Comparison of ENCODE assay signal across 17 mouse cellular contexts in the genomic region with DNA sequence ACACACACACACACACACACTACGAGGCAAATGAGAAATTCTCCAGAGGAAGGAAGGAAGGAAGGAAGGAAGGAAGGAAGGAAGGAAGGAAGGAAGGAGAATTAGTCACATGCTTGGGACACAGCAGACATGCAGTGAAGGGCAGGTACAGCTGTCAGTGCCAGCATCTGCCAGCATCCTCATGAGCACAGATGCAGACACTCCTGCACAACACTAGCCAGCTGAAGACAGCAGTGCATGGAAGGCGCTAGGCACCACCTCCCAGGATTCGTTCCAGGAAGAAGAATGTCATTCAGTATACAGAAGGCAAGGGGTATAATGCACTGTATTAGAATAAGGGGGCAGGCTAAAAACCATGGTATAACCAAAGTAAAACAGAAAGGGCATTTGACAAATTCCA. TPM values are rescaled to one million over a fixed set of nuclear protein-coding genes. Genes with fewer than 3 reads are reported as not detected.
A peak's percentile ranks its signal among the peaks of the same experiment; 100 is the strongest.
DNase-seq lines count a peak whose midpoint lies in the region; ATAC-seq and TF ChIP-seq lines count a peak whose summit lies in the region.
"Had no signal": no experiment of that assay in that cellular context is flagged by ENCODE, and none has a peak within 500 bp of the region (broad histone marks: within the 10 kb centered on the region; RNA-seq: fewer than 3 reads in every experiment).

No protein-coding gene starts in this region.

- no peak for TF ChIP-seq POLR2A in myocyte (IDR thresholded peaks at IDR 0.05; ENCODE audit: insufficient read length, low read depth)

- H3K4me2 ChIP-seq in embryonic facial prominence, embryonic 11.5 days (ENCODE audit: low read depth, low read length), result no peak overlapping the region
- H3K4me2 ChIP-seq in forebrain, embryonic 16.5 days (ENCODE audit: low read length), result no peak overlapping the region
- H3K4me2 ChIP-seq in myocyte (ENCODE audit: low read depth), result peak overlapping the region; percentile 39
- H3K4me2 ChIP-seq: heart, embryonic 11.5 days; limb, embryonic 12.5 days had no signal

- no peaks in the 10 kb centered on the region for H3K4me1 ChIP-seq in embryonic facial prominence, embryonic 11.5 days (ENCODE audit: control insufficient read depth, insufficient read depth, low read length)
- H3K4me1 ChIP-seq in embryonic facial prominence, embryonic 10.5 days, result peaks cover 40% of the 10 kb centered on the region
- peaks cover 36% of the 10 kb centered on the region for H3K4me1 ChIP-seq in megakaryocyte, embryonic 14.5 days
- H3K4me1 ChIP-seq in forebrain, embryonic 16.5 days (replicated peaks; ENCODE audit: control insufficient read depth, insufficient read depth, low read length), result peaks cover 8% of the 10 kb centered on the region
- H3K4me1 ChIP-seq: limb, embryonic 12.5 days had no signal

- no peak overlapping the region for H3ac ChIP-seq in myocyte (ENCODE audit: control insufficient read depth, insufficient read length)

- DNase-seq in embryonic facial prominence, embryonic 11.5 days (ENCODE audit: low spot score), result no peak
- DNase-seq in embryonic facial prominence, embryonic 10.5 days (ENCODE audit: low spot score), result no peak
- DNase-seq in lung, postnatal 25 days (ENCODE audit: low spot score), result no peak
- DNase-seq in spleen, postnatal 14 days (ENCODE audit: low spot score in 2 of 2), result no peak
- DNase-seq: adrenal gland, adult 8-10 months; cerebellum, adult 2 months; heart, postnatal 36 days; kidney, postnatal 36 days; lung, postnatal 36 days; right cerebral cortex, postnatal 25 days had no signal

- H3K9ac ChIP-seq in embryonic facial prominence, embryonic 11.5 days (replicated peaks; ENCODE audit: low read length), result 0 out of 2 replicates have a peak overlapping the region, but pooled peaks have one; percentile 13
- H3K9ac ChIP-seq in forebrain, embryonic 16.5 days (replicated peaks; ENCODE audit: low read depth, low read length), result no peak overlapping the region
- H3K9ac ChIP-seq: limb, embryonic 12.5 days had no signal

- H3K27ac ChIP-seq in embryonic facial prominence, embryonic 11.5 days (replicated peaks; ENCODE audit: low read depth, low read length), result no peak overlapping the region
- H3K27ac ChIP-seq in embryonic facial prominence, embryonic 10.5 days (replicated peaks), result no peak overlapping the region
- H3K27ac ChIP-seq in forebrain, embryonic 16.5 days (ENCODE audit: low read length), result no peak overlapping the region
- H3K27ac ChIP-seq: limb, embryonic 12.5 days had no signal

- no peak for ATAC-seq in embryonic facial prominence, embryonic 11.5 days (replicated peaks; ENCODE audit: insufficient number of reproducible peaks, low FRiP score, low TSS enrichment, low read depth)
- ATAC-seq in megakaryocyte, adult 5-6 weeks (ENCODE audit: poor library complexity, severe bottlenecking), result no peak
- peak; percentile 50; the same call in 1 of the 2 replicates for ATAC-seq in forebrain, embryonic 16.5 days
- ATAC-seq: intestine, postnatal 0 days had no signal

- peaks cover 99% of the 10 kb centered on the region for H3K79me2 ChIP-seq in myocyte (ENCODE audit: control insufficient read depth, insufficient read depth)

- no peaks in the 10 kb centered on the region for H3K36me3 ChIP-seq in embryonic facial prominence, embryonic 11.5 days (replicated peaks; ENCODE audit: control insufficient read depth, insufficient read depth, low read depth, low read length)
- no peaks in the 10 kb centered on the region for H3K36me3 ChIP-seq in embryonic facial prominence, embryonic 10.5 days (replicated peaks)
- H3K36me3 ChIP-seq in megakaryocyte, embryonic 14.5 days (replicated peaks; ENCODE audit: low read length), result no peaks in the 10 kb centered on the region
- no peaks in the 10 kb centered on the region for H3K36me3 ChIP-seq in forebrain, embryonic 16.5 days (ENCODE audit: control insufficient read depth, insufficient read depth)
- no peaks in the 10 kb centered on the region for H3K36me3 ChIP-seq in myocyte (ENCODE audit: control insufficient read depth, insufficient read depth)
- H3K36me3 ChIP-seq: limb, embryonic 12.5 days had no signal

- H3K9me3 ChIP-seq in embryonic facial prominence, embryonic 11.5 days (replicated peaks; ENCODE audit: control insufficient read depth, low read length), result no peaks in the 10 kb centered on the region
- H3K9me3 ChIP-seq in embryonic facial prominence, embryonic 10.5 days, result no peaks in the 10 kb centered on the region
- no peaks in the 10 kb centered on the region for H3K9me3 ChIP-seq in megakaryocyte, embryonic 14.5 days
- H3K9me3 ChIP-seq in forebrain, embryonic 16.5 days (ENCODE audit: control insufficient read depth, low read length), result no peaks in the 10 kb centered on the region
- H3K9me3 ChIP-seq: limb, embryonic 12.5 days had no signal

- no peak overlapping the region for H3K4me3 ChIP-seq in embryonic facial prominence, embryonic 11.5 days (ENCODE audit: low read depth, low read length)
- no peak overlapping the region for H3K4me3 ChIP-seq in embryonic facial prominence, embryonic 10.5 days
- H3K4me3 ChIP-seq in megakaryocyte, embryonic 14.5 days (replicated peaks), result peak overlapping the region; percentile 60
- no peak overlapping the region for H3K4me3 ChIP-seq in forebrain, embryonic 16.5 days (replicated peaks; ENCODE audit: low read length)
- no peak overlapping the region for H3K4me3 ChIP-seq in myocyte
- H3K4me3 ChIP-seq: limb, embryonic 12.5 days had no signal

- WGBS in embryonic facial prominence, embryonic 11.5 days, result 65% methylated on average over 3 of the region's 3 CpGs
- 82% methylated on average over 3 of the region's 3 CpGs for WGBS in embryonic facial prominence, embryonic 10.5 days
- WGBS in forebrain, embryonic 16.5 days, result 55% methylated on average over 3 of the region's 3 CpGs

- H3K27me3 ChIP-seq in embryonic facial prominence, embryonic 11.5 days (ENCODE audit: control insufficient read depth, insufficient read depth, low read length), result no peaks in the 10 kb centered on the region
- no peaks in the 10 kb centered on the region for H3K27me3 ChIP-seq in embryonic facial prominence, embryonic 10.5 days (replicated peaks; ENCODE audit: low read depth, poor library complexity, severe bottlenecking)
- H3K27me3 ChIP-seq in megakaryocyte, embryonic 14.5 days (replicated peaks), result peaks cover 4% of the 10 kb centered on the region
- H3K27me3 ChIP-seq in forebrain, embryonic 16.5 days (replicated peaks; ENCODE audit: control insufficient read depth, insufficient read depth, low read length), result no peaks in the 10 kb centered on the region
- H3K27me3 ChIP-seq in myocyte (ENCODE audit: control insufficient read depth, insufficient read depth, insufficient read length), result no peaks in the 10 kb centered on the region
- H3K27me3 ChIP-seq: limb, embryonic 12.5 days had no signal

TF ChIP-seq in myocyte, 11 proteins besides CTCF, POLR2A, EP300 and RAD21:
- TF ChIP-seq MYOG (IDR thresholded peaks at IDR 0.05; ENCODE audit: control insufficient read depth in 1 of 3, insufficient read depth in 1 of 3, insufficient read length in 2 of 3, low read depth in 2 of 3), result peak in 2 of 3 experiments; percentile 73
- no peak for TF ChIP-seq TCF12 (IDR thresholded peaks at IDR 0.05; ENCODE audit: insufficient read depth, poor library complexity, severe bottlenecking)
- TF ChIP-seq CEBPB (IDR thresholded peaks at IDR 0.05; ENCODE audit: insufficient read depth, poor library complexity, severe bottlenecking), result no peak
- TF ChIP-seq SRF (IDR thresholded peaks at IDR 0.05; ENCODE audit: control insufficient read depth, insufficient read length, low read depth), result no peak
- TF ChIP-seq REST (IDR thresholded peaks at IDR 0.05; ENCODE audit: insufficient read depth, insufficient read length), result no peak
- TF ChIP-seq MYOD1 (IDR thresholded peaks at IDR 0.05; ENCODE audit: control insufficient read depth in 1 of 3, insufficient read length in 2 of 3, low read depth in 2 of 3), result peak in 2 of 3 experiments; percentile 86 to 89
- TF ChIP-seq POLR2AphosphoS2 (IDR thresholded peaks at IDR 0.05; ENCODE audit: insufficient read length, low read depth), result no peak
- TF ChIP-seq E2F4 (IDR thresholded peaks at IDR 0.05; ENCODE audit: insufficient read depth), result no peak
- no peak for TF ChIP-seq MAX (IDR thresholded peaks at IDR 0.05; ENCODE audit: low read depth)
- no peak for TF ChIP-seq USF1 (IDR thresholded peaks at IDR 0.05; ENCODE audit: low read depth)
- peak; percentile 53 for TF ChIP-seq TCF3 (IDR thresholded peaks at IDR 0.05; ENCODE audit: insufficient read length, low read depth)

RNA-seq across cellular contexts. Expression of a gene that starts 24.7 kb away (rescaled TPM):
- polyA plus RNA-seq in embryonic facial prominence, embryonic 11.5 days (2014; fragmentation: Nextera tagmentation; extraction: Ambion mirVana), result 12.1 and 16.7 TPM in 2 replicates
- polyA plus RNA-seq in embryonic facial prominence, embryonic 10.5 days (2016; fragmentation: Nextera tagmentation; extraction: Ambion mirVana), result 14.5 and 17.0 TPM in 2 replicates
- 3.2 and 3.6 TPM in 2 replicates for polyA plus RNA-seq in megakaryocyte, embryonic 14.5 days (2012; ENCODE audit: insufficient read depth, low replicate concordance)
- 4.7 and 5.1 TPM in 2 replicates for total RNA-seq in megakaryocyte, adult 5-6 weeks (2015)
- 6.7 and 6.9 TPM in 2 replicates for total RNA-seq in megakaryocyte, adult 5-6 weeks (2017)
- polyA plus RNA-seq in forebrain, embryonic 16.5 days (2015; fragmentation: Nextera tagmentation; extraction: Ambion mirVana), result 25.4 and 28.2 TPM in 2 replicates
- polyA plus RNA-seq in myocyte (2012; fragmentation: generic; extraction: Trizol), result 32.9 TPM
